Mouse (Mus musculus) MN1 (cell line): ENCODE measurements around the gene Oxnad1.
"Not testable (repeated sequence)": the region's sequence is repeated elsewhere in the genome, so short reads cannot be mapped to it uniquely, and the experiment has no call there.

ENCODE experiments used
- DNase-seq: peaks from one replicate; pipeline ENCODE4 v3.0.0-alpha.2; 2016; ENCODE audit warnings: low spot score

The Oxnad1 gene

DNA sequence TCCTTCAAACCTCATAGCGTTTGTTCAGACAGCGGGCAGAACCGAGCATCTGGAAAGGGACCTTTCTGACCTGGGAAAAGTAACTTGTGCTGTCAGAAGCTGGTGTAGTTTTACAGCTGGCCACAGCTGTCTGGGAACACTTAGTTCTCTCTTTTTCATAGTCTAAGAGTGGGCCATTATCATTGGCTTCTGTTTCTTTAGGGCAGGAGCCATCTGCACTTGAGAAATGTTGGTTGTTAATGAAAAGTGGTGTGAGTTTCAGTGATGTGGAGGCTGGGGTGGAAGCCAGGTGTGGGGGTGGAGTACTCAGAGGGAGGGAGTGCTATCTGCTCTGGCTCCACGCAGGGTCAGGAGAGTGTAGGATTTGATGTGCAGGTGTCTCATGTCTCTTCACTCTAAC is 6.0 kb downstream of the Oxnad1 start:
- DNase-seq, result no peak

- DNase-seq, result no peak
These were observed 6.5 kb downstream of the Oxnad1 start for GRCm38 (mm10) chr14:32091704-32092103.

- no peak for DNase-seq
These were observed 7.8 kb downstream of the Oxnad1 start for GRCm38 (mm10) chr14:32093018-32093417.

- no peak for DNase-seq
These were observed 8.4 kb downstream of the Oxnad1 start for GRCm38 (mm10) chr14:32093500-32094117.

DNA sequence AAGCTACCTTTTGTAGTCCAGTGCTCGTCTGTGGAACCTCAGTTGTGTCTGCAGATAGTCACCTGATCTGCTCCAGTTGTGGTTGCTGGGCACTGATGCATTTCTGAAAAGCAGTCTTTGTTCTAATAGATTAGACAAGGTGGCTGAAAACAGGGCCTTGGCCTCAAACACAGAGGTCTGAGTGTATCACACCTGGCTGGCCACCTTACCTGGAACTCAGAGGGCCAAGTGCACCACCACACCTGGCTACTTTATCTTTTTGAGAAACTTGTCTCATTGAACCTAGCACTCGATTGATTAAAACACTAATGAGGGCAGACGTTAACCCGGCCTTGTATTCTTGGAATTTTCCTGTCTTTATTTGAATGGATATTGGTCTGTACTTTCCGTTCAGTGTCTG is 10.5 kb downstream of the Oxnad1 start:
- no peak for DNase-seq

GRCm38 (mm10) chr14:32096740-32097139 is 11.6 kb downstream of the Oxnad1 start:
- no peak for DNase-seq

- DNase-seq, result no peak
These were observed 12.5 kb downstream of the Oxnad1 start for GRCm38 (mm10) chr14:32097691-32098090.

GRCm38 (mm10) chr14:32098951-32099350 is 13.8 kb downstream of the Oxnad1 start:
- DNase-seq, result no peak

- DNase-seq, result no peak
These were observed 18.4 kb downstream of the Oxnad1 start for GRCm38 (mm10) chr14:32103556-32103955.

DNA sequence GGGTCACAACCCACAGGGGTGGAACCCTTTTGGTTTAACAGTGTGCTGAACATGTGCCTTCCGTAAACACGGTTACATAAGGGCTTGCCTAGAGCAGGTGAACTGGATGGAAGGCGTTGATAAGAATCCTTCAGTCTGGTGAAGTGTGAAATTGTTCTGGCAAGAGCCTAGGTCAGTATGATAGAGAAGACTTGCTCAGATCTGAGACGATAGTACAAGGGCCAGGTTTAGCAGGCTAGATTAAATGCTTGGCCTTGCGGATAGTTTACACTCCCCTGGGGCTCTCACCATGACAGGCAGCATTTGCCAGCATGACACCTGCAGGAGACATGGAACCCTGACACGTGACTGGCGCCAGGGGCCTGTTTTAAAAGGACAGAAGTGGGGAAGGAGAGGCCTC is 20.5 kb downstream of the Oxnad1 start:
- no peak for DNase-seq

DNA sequence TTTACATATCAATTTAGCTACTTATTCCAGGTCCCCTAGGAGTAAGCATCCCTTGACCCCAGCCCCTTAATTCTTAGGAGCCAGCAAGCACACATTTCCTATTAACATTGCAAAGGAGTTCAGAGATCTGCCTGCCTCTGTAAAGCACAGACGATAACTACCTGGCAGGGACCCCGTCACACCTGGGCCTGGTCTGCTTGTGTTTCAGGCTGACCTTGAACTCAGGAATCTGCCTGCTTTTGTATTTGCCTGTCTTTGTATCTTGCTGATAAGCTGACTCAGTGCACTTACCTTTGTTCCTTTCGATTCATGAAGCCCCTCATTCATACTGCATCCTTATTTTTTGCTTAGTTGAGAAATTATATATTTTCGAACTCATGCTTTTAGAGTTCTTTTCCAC is 21.7 kb downstream of the Oxnad1 start:
- DNase-seq, result no peak

GRCm38 (mm10) chr14:32112124-32112523 is 26.9 kb downstream of the Oxnad1 start:
- DNase-seq, result not testable (repeated sequence)

- DNase-seq, result no peak
These were observed 36.1 kb downstream of the Oxnad1 start for GRCm38 (mm10) chr14:32120940-32121919.

DNA sequence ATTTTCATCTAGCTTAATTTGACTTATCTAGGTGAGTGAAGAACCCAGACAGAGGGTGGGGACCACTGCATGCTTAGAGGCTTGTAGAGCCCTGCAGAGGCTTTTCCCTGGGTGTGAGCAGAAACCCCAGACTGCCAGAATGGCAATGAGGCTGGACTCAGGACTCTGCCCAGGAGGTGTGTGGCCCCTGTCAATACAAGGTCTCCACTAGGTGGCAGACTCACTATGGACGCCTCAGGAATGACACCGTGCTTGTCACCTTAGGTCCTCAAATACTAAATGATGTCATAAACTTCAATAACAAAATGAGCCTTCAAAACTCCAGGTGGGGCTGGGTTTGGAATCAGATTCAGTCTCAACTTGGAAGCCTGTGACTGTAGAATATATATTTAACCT is 36.7 kb downstream of the Oxnad1 start:
- no peak for DNase-seq

DNA sequence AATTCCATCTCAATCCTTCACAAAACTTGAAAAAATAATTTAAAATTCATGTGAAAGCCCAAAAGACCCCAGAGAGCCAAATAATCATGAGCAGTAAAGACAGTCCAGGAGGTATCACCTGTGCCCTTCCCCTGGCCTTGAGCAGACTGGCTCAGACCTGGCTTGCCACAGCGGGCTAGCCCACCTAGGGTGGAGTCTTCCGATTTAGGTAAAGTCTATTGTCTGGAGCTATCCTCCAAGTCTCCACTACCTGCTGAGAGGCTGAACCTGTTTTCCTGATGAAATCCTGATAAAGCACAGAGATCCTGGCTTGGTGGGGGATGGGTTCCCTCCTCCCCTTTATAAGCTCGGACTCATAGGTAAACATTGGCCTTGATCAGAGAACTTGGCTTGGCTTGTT is 39.1 kb downstream of the Oxnad1 start:
- no peak for DNase-seq

DNA sequence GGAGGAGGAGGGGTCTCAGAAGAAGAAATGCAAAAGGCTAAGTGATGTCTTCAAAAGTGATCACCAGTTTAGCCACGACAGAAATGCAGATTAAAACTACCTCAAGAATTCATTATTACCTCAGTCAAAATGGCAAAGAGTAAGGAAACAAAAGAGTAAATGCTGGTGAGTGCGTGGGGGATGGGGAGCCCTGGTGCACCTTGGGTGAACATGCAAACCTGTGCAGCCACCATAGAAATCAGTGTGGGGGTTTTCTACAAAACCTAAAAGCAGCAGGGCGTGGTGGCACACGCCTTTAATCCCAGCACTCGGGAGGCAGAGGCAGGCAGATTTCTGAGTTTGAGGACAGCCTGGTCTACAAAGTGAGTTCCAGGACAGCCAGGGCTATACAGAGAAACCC is 40.1 kb downstream of the Oxnad1 start:
- DNase-seq, result not testable (repeated sequence)

- no peak for DNase-seq
These were observed 43.2 kb downstream of the Oxnad1 start for GRCm38 (mm10) chr14:32128409-32128808.

GRCm38 (mm10) chr14:32131836-32132235 is 46.7 kb downstream of the Oxnad1 start:
- no peak for DNase-seq

GRCm38 (mm10) chr14:32134293-32134692 is 49.1 kb downstream of the Oxnad1 start:
- DNase-seq, result peak; percentile 82

- DNase-seq, result not testable (repeated sequence)
These were observed 51.3 kb downstream of the Oxnad1 start for GRCm38 (mm10) chr14:32136467-32136866.

DNA sequence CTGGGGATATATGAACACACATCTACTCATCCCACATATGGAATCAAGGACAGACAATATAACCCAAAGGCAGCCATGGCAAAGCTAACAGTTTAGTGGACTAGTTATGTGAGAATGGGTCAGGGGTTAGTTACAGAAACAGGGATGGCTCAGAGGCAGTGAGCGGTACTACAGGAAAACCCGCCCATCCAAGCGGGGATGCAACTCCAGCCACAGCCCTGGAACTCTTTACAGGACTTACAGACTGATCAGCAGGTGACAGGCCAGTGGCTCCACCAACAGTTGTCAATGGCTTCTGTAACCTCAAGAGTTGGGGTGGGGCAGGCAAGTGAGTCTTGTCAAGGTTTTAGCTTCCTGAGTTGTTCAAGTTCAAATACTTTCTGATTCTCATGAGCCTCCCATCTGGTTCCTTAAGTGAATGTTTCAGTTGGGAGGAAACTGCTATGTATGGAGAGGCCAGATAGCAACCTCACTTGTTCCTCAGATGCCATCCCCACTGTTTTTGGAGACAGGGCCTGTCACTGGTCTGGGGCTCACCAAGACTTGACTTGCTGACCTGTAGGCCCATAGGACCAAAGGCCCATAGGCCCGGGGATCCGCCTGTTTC is 55.3 kb downstream of the Oxnad1 start:
- DNase-seq, result no peak

DNA sequence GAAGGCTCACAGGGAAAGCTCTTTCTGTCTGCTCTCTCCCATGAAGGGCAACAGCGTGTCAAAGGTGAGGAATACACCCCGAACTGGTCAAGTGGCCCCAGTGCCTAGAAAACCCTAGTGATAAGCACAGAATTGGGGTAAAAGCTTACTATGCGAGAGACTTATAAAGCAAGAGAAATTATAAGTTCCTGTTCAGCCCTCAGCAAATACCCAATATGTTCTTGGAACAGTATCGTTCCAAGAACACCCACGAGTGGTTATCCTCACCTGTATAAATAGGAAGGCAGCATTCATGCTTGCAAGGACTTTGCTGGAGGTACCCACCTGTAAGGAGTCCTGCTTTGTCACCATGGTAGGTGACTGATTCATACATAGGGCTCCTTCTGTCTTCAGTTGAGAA is 56.5 kb downstream of the Oxnad1 start, which contains the start of gene Msmb:
Gene Msmb (plus strand): TSS at position 301 of the 400 bp plus-strand sequence.
- no peak for DNase-seq

DNA sequence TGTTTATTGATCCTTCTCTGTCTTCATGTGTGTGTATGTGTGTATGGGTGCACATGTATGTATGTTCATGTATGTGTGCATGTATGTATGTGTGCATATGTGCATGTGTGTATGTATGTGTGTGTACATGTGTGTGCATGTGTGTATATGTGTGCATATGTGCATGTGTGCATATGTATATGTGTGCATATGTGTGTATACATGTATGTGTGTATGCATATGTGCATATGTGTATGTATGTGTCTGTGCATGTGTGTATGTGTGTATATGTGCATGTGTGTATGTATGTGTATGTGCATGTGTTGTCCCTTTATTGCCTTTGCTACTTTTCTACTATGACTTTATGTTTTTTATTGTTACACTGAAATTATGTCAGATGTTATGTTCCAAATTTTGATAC is 59.6 kb downstream of the Oxnad1 start:
- DNase-seq, result no peak
